Mouse (Mus musculus) stomach, embryonic 16.5 days (tissue): ENCODE results near the gene Med17. TPM values are rescaled to one million over a fixed set of nuclear protein-coding genes. Genes with fewer than 3 reads are reported as not detected.
"Not testable (repeated sequence)": the region's sequence is repeated elsewhere in the genome, so short reads cannot be mapped to it uniquely, and the experiment has no call there.

Source experiments
- ATAC-seq: fragments of 200-750 bp; cut with Nextera tagmentation; 2 replicates; pipeline ENCODE4 v1.8.0; 2017; ENCODE audit warnings: moderate number of reproducible peaks, moderate TSS enrichment; ENCODE audit not compliant: insufficient read depth, low FRiP score
- H3K27ac ChIP-seq: fragments of 300-500 bp; sonication (generic); 2 replicates; pipeline ENCODE4 v1.5.1; 2014; ENCODE audit warnings: low read length
- H3K27me3 ChIP-seq: fragments of 300-500 bp; sonication (generic); 2 replicates; pipeline ENCODE4 v1.6.1; 2014; ENCODE audit warnings: low read length, control low read depth, mixed read lengths; ENCODE audit not compliant: control insufficient read depth, insufficient read depth
- H3K36me3 ChIP-seq: fragments of 300-500 bp; sonication (generic); 2 replicates; pipeline ENCODE4 v1.6.1; 2014; ENCODE audit warnings: low read length; ENCODE audit not compliant: control insufficient read depth, insufficient read depth
- H3K4me1 ChIP-seq: fragments of 300-500 bp; sonication (generic); 2 replicates; pipeline ENCODE4 v1.6.1; 2014; ENCODE audit warnings: low read length, control low read depth, mixed read lengths; ENCODE audit not compliant: control insufficient read depth, insufficient read depth
- H3K4me2 ChIP-seq: fragments of 300-500 bp; sonication (generic); 2 replicates; pipeline ENCODE4 v1.6.1; 2014; ENCODE audit warnings: low read depth, low read length, mixed read lengths
- H3K4me3 ChIP-seq: fragments of 300-500 bp; sonication (generic); replicated peaks from 2 replicates; pipeline ENCODE4 v1.5.1; 2014; ENCODE audit warnings: mild to moderate bottlenecking, low read length
- H3K9ac ChIP-seq: fragments of 300-500 bp; sonication (generic); 2 replicates; pipeline ENCODE4 v1.6.1; 2014; ENCODE audit warnings: low read length
- H3K9me3 ChIP-seq: fragments of 300-500 bp; sonication (generic); replicated peaks from 2 replicates; pipeline ENCODE4 v1.6.1; 2016; ENCODE audit warnings: low read length, control low read depth; ENCODE audit not compliant: control insufficient read depth
- WGBS: fragments of 180-500 bp; shearing (Covaris S2); extraction: QIAGEN DNeasy Blood & Tissue Kit; methylation state at CpG from one replicate; pipeline ENCODE4 v1.1.7; 2014; 5-methylcytosine and 5-hydroxymethylcytosine counted together
- polyA plus RNA-seq: library from polyadenylated mRNA; unstranded; fragments of >200 nt; fragmentation: Nextera tagmentation; extraction: Ambion mirVana; gene quantifications from 2 replicates; pipeline ENCODE4 v1.2.1, GENCODE M21; 2015

Med17 gene
- polyA plus RNA-seq, 1 experiment from 2014 or later, result 26.8 TPM

GRCm38 (mm10) chr9:15309425-15309824 lies 29.7 kb upstream of the Med17 start:
- Histone ChIP-seq H3K27ac (no peak overlapping the region), H3K9ac (no peak overlapping the region), H3K4me1 (peaks cover 12% of the 10 kb centered on the region), H3K9me3 (no peaks in the 10 kb centered on the region), H3K4me3 (peak overlapping the region; percentile 12), H3K27me3 (no peaks in the 10 kb centered on the region), H3K36me3 (peaks cover 40% of the 10 kb centered on the region), H3K4me2 (peak overlapping the region; percentile 40)
- 37% methylated on average over 4 of the region's 4 CpGs for WGBS
- ATAC-seq, result no peak

- ATAC-seq, result no peak
- no peak overlapping the region for H3K4me3 ChIP-seq
- H3K27me3 ChIP-seq, result no peaks in the 10 kb centered on the region
- WGBS, result 42% methylated on average over 2 of the region's 2 CpGs
- H3K4me2 ChIP-seq, result peak overlapping the region; percentile 1; the same call in 1 of the 2 replicates
- H3K9ac ChIP-seq, result no peak overlapping the region
- no peaks in the 10 kb centered on the region for H3K9me3 ChIP-seq
- H3K27ac ChIP-seq, result no peak overlapping the region
- peaks cover 12% of the 10 kb centered on the region for H3K4me1 ChIP-seq
- peaks cover 28% of the 10 kb centered on the region for H3K36me3 ChIP-seq
These were observed 28.5 kb upstream of the Med17 start for GRCm38 (mm10) chr9:15308254-15308653.

GRCm38 (mm10) chr9:15307257-15307656 lies 27.5 kb upstream of the Med17 start:
- Histone ChIP-seq H3K36me3 (peaks cover 24% of the 10 kb centered on the region), H3K4me1 (peaks cover 12% of the 10 kb centered on the region), H3K27ac (0 out of 2 replicates have a peak overlapping the region, but pooled peaks have one; percentile 21), H3K9me3 (no peaks in the 10 kb centered on the region), H3K27me3 (no peaks in the 10 kb centered on the region), H3K9ac (peak overlapping the region; percentile 98), H3K4me3 (peak overlapping the region; percentile 98), H3K4me2 (peak overlapping the region; percentile 73)
- ATAC-seq, result no peak
- whole genome bisulfite sequencing, result 10% methylated on average over 6 of the region's 6 CpGs

- Histone ChIP-seq H3K9me3 (no peaks in the 10 kb centered on the region), H3K4me3 (peak within 1 kb of the TSS; percentile 98), H3K4me2 (peak within 1 kb of the TSS; percentile 73), H3K27me3 (no peaks in the 10 kb centered on the region), H3K9ac (peak within 1 kb of the TSS; percentile 98), H3K4me1 (peaks cover 14% of the 10 kb centered on the region), H3K27ac (peak within 1 kb of the TSS; percentile 96), H3K36me3 (peaks cover 18% of the 10 kb centered on the region)
- peak; percentile 65 for ATAC-seq
- under 1% methylated on average over 35 of the region's 35 CpGs for WGBS
These were observed 26.8 kb upstream of the Med17 start, which contains the start of gene 4931406C07Rik for GRCm38 (mm10) chr9:15306398-15307119. Gene 4931406C07Rik, minus strand, starts transcription at chr9:15306448.

GRCm38 (mm10) chr9:15305503-15306397 lies 26.0 kb upstream of the Med17 start, which contains the start of gene Taf1d:
Gene Taf1d, plus strand, starts transcription at chr9:15306214.
- H3K36me3 ChIP-seq, result peaks cover 15% of the 10 kb centered on the region
- peak within 1 kb of the TSS; percentile 73 for H3K4me2 ChIP-seq
- no peaks in the 10 kb centered on the region for H3K9me3 ChIP-seq
- H3K9ac ChIP-seq, result peak within 1 kb of the TSS; percentile 98
- no peaks in the 10 kb centered on the region for H3K27me3 ChIP-seq
- H3K4me3 ChIP-seq, result peak within 1 kb of the TSS; percentile 98
- H3K27ac ChIP-seq, result peak within 1 kb of the TSS; percentile 96
- ATAC-seq, result peak; percentile 97
- WGBS, result 11% methylated on average over 45 of the region's 45 CpGs
- H3K4me1 ChIP-seq, result peaks cover 20% of the 10 kb centered on the region

GRCm38 (mm10) chr9:15302881-15303280 lies 23.1 kb upstream of the Med17 start:
- Histone ChIP-seq H3K27ac (no peak overlapping the region), H3K36me3 (no peaks in the 10 kb centered on the region), H3K27me3 (no peaks in the 10 kb centered on the region), H3K4me1 (peaks cover 15% of the 10 kb centered on the region), H3K4me2 (no peak overlapping the region), H3K9me3 (no peaks in the 10 kb centered on the region), H3K9ac (no peak overlapping the region), H3K4me3 (no peak overlapping the region)
- no peak for ATAC-seq
- WGBS, result 68% methylated on average over 2 of the region's 2 CpGs

- not testable (repeated sequence) for H3K4me2 ChIP-seq
These were observed 22.3 kb upstream of the Med17 start for GRCm38 (mm10) chr9:15302006-15302405.

GRCm38 (mm10) chr9:15301399-15301798 lies 21.7 kb upstream of the Med17 start:
- ATAC-seq, result peak; percentile 34; the same call in 1 of the 2 replicates
- Histone ChIP-seq H3K36me3 (no peaks in the 10 kb centered on the region), H3K9me3 (no peaks in the 10 kb centered on the region), H3K27me3 (no peaks in the 10 kb centered on the region), H3K9ac (peak overlapping the region; percentile 56), H3K27ac (peak overlapping the region; percentile 77), H3K4me1 (peaks cover 8% of the 10 kb centered on the region), H3K4me3 (0 out of 2 replicates have a peak overlapping the region, but pooled peaks have one; percentile 10), H3K4me2 (peak overlapping the region; percentile 40)
- WGBS, result 14% methylated on average over 6 of the region's 6 CpGs

More at GRCm38 (mm10) chr9:15302006-15302405, 22.3 kb upstream of the Med17 start:
- H3K36me3 ChIP-seq, H3K27me3 ChIP-seq, H3K9ac ChIP-seq, ATAC-seq, H3K9me3 ChIP-seq, H3K27ac ChIP-seq, H3K4me1 ChIP-seq, H3K4me3 ChIP-seq: not testable (repeated sequence)
- WGBS, result 82% methylated on average over 6 of the region's 6 CpGs

- H3K4me1 ChIP-seq, result peaks cover 8% of the 10 kb centered on the region
These were observed 20.3 kb upstream of the Med17 start for GRCm38 (mm10) chr9:15300056-15300455.

More at GRCm38 (mm10) chr9:15300056-15300455, 20.3 kb upstream of the Med17 start:
- H3K36me3 ChIP-seq, result no peaks in the 10 kb centered on the region
- H3K27ac ChIP-seq, result no peak overlapping the region
- no peak overlapping the region for H3K4me2 ChIP-seq
- ATAC-seq, result no peak
- no peak overlapping the region for H3K4me3 ChIP-seq
- no peaks in the 10 kb centered on the region for H3K27me3 ChIP-seq
- no peaks in the 10 kb centered on the region for H3K9me3 ChIP-seq
- H3K9ac ChIP-seq, result no peak overlapping the region
- WGBS, result 88% methylated on average over 5 of the region's 5 CpGs
